Mouse (Mus musculus): ENCODE data around the gene Blm. TPM values are rescaled to one million over a fixed set of nuclear protein-coding genes. Genes with fewer than 3 reads are reported as not detected.

Blm gene
- polyA plus RNA-seq (2016; fragmentation: Nextera tagmentation; extraction: Ambion mirVana) = 54.7 and 55.9 TPM in 2 replicates

DNA sequence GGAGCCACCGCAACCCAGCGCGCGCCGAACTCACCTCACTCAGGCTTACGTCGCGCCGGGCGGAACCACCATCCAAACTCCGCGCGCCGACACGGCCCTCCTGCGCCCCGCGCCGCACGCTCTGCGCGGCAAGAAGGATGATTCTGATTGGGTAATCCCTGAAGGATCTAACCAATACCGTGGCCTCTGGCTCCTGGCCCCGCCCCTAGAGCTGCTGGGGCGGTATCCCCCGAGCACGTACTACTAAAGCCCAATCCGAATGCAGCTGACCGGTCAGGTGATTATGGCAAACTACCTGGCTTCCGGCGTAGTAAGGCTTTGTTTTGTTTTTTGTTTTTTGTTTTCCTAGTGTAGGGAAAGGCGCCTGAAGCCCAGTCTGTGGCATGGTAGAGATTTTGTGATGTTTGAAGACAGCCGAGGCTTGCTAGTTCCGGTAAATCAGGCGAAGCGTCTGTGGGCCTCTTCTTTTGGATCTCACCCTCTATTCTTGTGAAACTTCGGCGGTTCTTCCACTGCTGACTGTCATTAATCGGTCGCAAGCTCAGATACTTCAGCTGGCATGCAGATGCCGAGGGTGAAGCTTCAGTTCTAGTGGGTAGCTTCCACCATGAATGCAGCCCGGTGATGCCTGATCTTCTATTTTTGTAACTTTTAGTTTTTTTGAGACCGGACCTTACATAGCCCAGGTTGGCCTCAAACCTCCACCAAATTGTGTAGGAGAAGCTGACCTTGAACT, at the start of gene Blm:
Gene Blm, minus strand, starts transcription at position 111 of the 736 bp plus-strand sequence.
- Histone ChIP-seq H3K4me3 (peak within 1 kb of the TSS; percentile 85), H3K27ac (peak within 1 kb of the TSS; percentile 94), H3K9me3 (no peaks in the 10 kb centered on the region), H3K27me3 (ENCODE audit: poor library complexity, severe bottlenecking) (no peaks in the 10 kb centered on the region), H3K4me1 (peaks cover 21% of the 10 kb centered on the region), H3K36me3 (replicated peaks) (no peaks in the 10 kb centered on the region)
- peak; percentile 92 for DNase-seq (ENCODE audit: extremely low spot score, low spot score)
- under 1% methylated on average over 43 of the region's 43 CpGs for WGBS

- DNase-seq (ENCODE audit: extremely low spot score, low spot score) = peak; percentile 23
- H3K27ac ChIP-seq = no peak overlapping the region
- H3K4me1 ChIP-seq = peaks cover 31% of the 10 kb centered on the region
- H3K4me3 ChIP-seq = no peak overlapping the region
- H3K27me3 ChIP-seq (ENCODE audit: poor library complexity, severe bottlenecking) = 0 out of 2 replicates have a peak, but pooled peaks cover 4% of the 10 kb centered on the region
- 45% methylated on average over 6 of the region's 6 CpGs for WGBS
- H3K9me3 ChIP-seq = no peaks in the 10 kb centered on the region
- peaks cover 7% of the 10 kb centered on the region for H3K36me3 ChIP-seq (replicated peaks)
These were observed 49.1 kb upstream of the Blm start for GRCm38 (mm10) chr7:80583981-80584380.

GRCm38 (mm10) chr7:80582821-80583451, 48.0 kb upstream of the Blm start:
- H3K36me3 ChIP-seq (replicated peaks) = no peaks in the 10 kb centered on the region
- no peaks in the 10 kb centered on the region for H3K9me3 ChIP-seq
- WGBS = 80% methylated on average over 20 of the region's 20 CpGs
- H3K27ac ChIP-seq = no peak overlapping the region
- H3K27me3 ChIP-seq (ENCODE audit: poor library complexity, severe bottlenecking) = 0 out of 2 replicates have a peak, but pooled peaks cover 4% of the 10 kb centered on the region
- H3K4me3 ChIP-seq = no peak overlapping the region
- no peak for DNase-seq (ENCODE audit: extremely low spot score, low spot score)
- H3K4me1 ChIP-seq = peaks cover 29% of the 10 kb centered on the region

DNA sequence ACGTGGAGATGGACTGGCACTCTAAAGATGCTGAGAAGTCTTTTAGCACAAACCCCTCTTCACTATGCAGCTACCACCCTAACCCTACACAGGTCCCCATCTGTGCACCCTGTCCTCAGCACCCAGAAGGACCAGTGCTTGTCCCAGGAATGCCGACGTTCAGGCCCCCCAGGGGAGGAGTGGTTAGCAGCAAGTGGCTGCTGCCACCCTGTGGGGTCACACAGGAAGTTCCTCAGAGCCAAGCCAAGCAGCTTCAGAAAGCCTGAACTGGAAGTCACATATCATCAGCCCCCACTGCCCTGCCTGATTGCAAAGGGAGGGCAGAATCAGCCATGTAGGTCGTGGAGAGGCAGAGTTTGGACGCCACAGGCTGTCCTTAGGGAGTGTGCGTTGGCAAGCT, 45.4 kb upstream of the Blm start:
- no peaks in the 10 kb centered on the region for H3K36me3 ChIP-seq (replicated peaks)
- no peak overlapping the region for H3K27ac ChIP-seq
- no peak overlapping the region for H3K4me3 ChIP-seq
- H3K4me1 ChIP-seq = peaks cover 8% of the 10 kb centered on the region; the same call in 1 of the 2 replicates
- 41% methylated on average over 6 of the region's 6 CpGs for WGBS
- no peak for DNase-seq (ENCODE audit: extremely low spot score, low spot score)
- H3K27me3 ChIP-seq (ENCODE audit: poor library complexity, severe bottlenecking) = 0 out of 2 replicates have a peak, but pooled peaks cover under 1% of the 10 kb centered on the region
- no peaks in the 10 kb centered on the region for H3K9me3 ChIP-seq

DNA sequence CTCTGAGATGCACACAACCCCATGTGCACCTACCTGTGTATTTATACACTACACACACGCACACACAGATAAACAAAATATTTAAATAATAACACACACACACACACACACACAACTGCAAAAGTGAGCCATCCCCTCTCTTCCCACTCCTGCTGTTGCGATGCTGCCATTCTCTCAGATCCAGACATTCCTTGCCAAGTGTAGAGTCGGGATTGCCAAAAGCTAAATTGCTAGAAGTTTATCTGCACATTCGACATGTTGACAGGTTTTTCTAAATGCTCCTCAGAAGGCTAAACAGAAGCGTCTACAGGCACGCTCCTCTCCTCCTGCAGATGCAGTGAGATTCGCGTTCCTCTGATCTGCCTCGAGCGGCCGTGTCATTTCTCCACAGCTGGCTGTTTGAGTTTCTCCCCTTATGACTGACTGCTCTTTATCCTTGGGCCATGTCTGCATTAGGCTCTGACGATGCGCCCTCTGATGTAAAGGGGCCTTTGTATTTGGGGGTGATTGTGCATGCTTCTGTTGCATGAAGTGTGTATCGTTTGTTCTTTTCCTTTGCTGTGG, 42.6 kb upstream of the Blm start:
- H3K36me3 ChIP-seq (replicated peaks) = no peaks in the 10 kb centered on the region
- no peak for DNase-seq (ENCODE audit: extremely low spot score, low spot score)
- H3K4me1 ChIP-seq = no peaks in the 10 kb centered on the region
- H3K9me3 ChIP-seq = no peaks in the 10 kb centered on the region
- no peak overlapping the region for H3K27ac ChIP-seq
- WGBS = 79% methylated on average over 14 of the region's 14 CpGs
- H3K4me3 ChIP-seq = no peak overlapping the region
- H3K27me3 ChIP-seq (ENCODE audit: poor library complexity, severe bottlenecking) = no peaks in the 10 kb centered on the region; the same call in 1 of the 2 replicates

DNA sequence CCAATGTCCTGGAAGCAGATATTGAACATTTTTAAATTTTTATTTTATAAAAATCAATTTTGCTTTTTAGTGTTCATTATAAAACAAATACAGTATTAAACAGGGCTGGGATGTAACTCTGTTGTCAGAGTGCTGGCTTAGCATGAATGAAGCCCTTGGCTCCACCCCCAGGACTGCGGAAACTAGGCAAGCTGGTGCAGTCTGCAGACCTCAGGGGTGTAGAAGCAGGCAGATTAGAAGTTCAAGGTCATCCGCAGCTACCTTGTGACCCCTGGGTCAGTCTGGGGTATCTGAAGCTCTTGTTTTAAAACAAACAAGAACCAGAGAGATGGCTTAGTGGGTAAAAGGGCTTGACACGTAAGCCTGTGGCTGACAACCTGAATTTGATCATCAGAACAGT, 41.7 kb upstream of the Blm start:
- 75% methylated on average over 3 of the region's 3 CpGs for WGBS
- no peaks in the 10 kb centered on the region for H3K4me1 ChIP-seq

GRCm38 (mm10) chr7:80575750-80576149, 40.8 kb upstream of the Blm start:
- no peaks in the 10 kb centered on the region for H3K36me3 ChIP-seq (replicated peaks)
- no peaks in the 10 kb centered on the region; the same call in 1 of the 2 replicates for H3K27me3 ChIP-seq (ENCODE audit: poor library complexity, severe bottlenecking)
- no peak overlapping the region for H3K27ac ChIP-seq
- no peak overlapping the region for H3K4me3 ChIP-seq
- WGBS = 89% methylated on average over 9 of the region's 9 CpGs
- no peak for DNase-seq (ENCODE audit: extremely low spot score, low spot score)
- H3K9me3 ChIP-seq = no peaks in the 10 kb centered on the region
- H3K4me1 ChIP-seq = no peaks in the 10 kb centered on the region; the same call in 1 of the 2 replicates

More for the DNA sequence above, 41.7 kb upstream of the Blm start:
- Histone ChIP-seq H3K27ac (no peak overlapping the region), H3K9me3 (no peaks in the 10 kb centered on the region), H3K36me3 (replicated peaks) (no peaks in the 10 kb centered on the region), H3K4me3 (no peak overlapping the region), H3K27me3 (ENCODE audit: poor library complexity, severe bottlenecking) (no peaks in the 10 kb centered on the region; the same call in 1 of the 2 replicates)
- no peak for DNase-seq (ENCODE audit: extremely low spot score, low spot score)

DNA sequence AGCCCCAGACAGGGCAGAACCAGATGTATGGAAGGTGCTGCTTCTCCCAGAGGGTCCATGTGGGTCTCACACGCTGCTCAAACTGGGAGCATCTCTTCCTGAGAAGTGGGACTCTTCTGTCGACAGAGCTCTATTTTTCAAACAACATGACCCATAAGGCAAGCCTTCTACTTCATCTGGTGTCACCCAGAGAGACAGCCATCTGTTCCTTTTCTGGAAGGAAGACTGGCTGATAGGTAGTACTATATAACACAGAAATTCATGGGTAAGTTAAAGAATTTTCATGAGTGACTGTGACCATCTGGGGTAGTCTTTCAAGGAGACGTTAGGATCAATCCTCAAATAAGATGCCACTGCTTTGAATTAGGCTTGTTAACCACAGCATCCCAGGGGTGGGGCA, 38.2 kb upstream of the Blm start:
- no peak overlapping the region for H3K27ac ChIP-seq
- H3K4me3 ChIP-seq = no peak overlapping the region
- WGBS = 75% methylated on average over 3 of the region's 3 CpGs
- no peaks in the 10 kb centered on the region for H3K9me3 ChIP-seq
- H3K4me1 ChIP-seq = no peaks in the 10 kb centered on the region; the same call in 1 of the 2 replicates
- H3K27me3 ChIP-seq (ENCODE audit: poor library complexity, severe bottlenecking) = no peaks in the 10 kb centered on the region; the same call in 1 of the 2 replicates
- no peaks in the 10 kb centered on the region for H3K36me3 ChIP-seq (replicated peaks)
- DNase-seq (ENCODE audit: extremely low spot score, low spot score) = no peak

GRCm38 (mm10) chr7:80567982-80568381, 33.1 kb upstream of the Blm start:
- no peaks in the 10 kb centered on the region for H3K36me3 ChIP-seq (replicated peaks)
- H3K27ac ChIP-seq = no peak overlapping the region
- no peaks in the 10 kb centered on the region; the same call in 1 of the 2 replicates for H3K4me1 ChIP-seq
- 79% methylated on average over 8 of the region's 8 CpGs for WGBS
- DNase-seq (ENCODE audit: extremely low spot score, low spot score) = no peak
- H3K27me3 ChIP-seq (ENCODE audit: poor library complexity, severe bottlenecking) = no peaks in the 10 kb centered on the region; the same call in 1 of the 2 replicates
- H3K9me3 ChIP-seq = no peaks in the 10 kb centered on the region
- H3K4me3 ChIP-seq = no peak overlapping the region

GRCm38 (mm10) chr7:80561931-80562330, 27.0 kb upstream of the Blm start:
- no peak for DNase-seq (ENCODE audit: extremely low spot score, low spot score)
- WGBS = 67% methylated on average over 5 of the region's 5 CpGs
- Histone ChIP-seq H3K36me3 (replicated peaks) (no peaks in the 10 kb centered on the region), H3K9me3 (no peaks in the 10 kb centered on the region), H3K4me3 (no peak overlapping the region), H3K4me1 (peaks cover 12% of the 10 kb centered on the region), H3K27me3 (ENCODE audit: poor library complexity, severe bottlenecking) (no peaks in the 10 kb centered on the region), H3K27ac (no peak overlapping the region)

GRCm38 (mm10) chr7:80561271-80561670, 26.4 kb upstream of the Blm start:
- WGBS = 88% methylated on average over 9 of the region's 9 CpGs
- Histone ChIP-seq H3K27ac (no peak overlapping the region), H3K4me3 (no peak overlapping the region), H3K27me3 (ENCODE audit: poor library complexity, severe bottlenecking) (no peaks in the 10 kb centered on the region), H3K36me3 (replicated peaks) (no peaks in the 10 kb centered on the region), H3K9me3 (no peaks in the 10 kb centered on the region), H3K4me1 (peaks cover 12% of the 10 kb centered on the region)
- no peak for DNase-seq (ENCODE audit: extremely low spot score, low spot score)

DNA sequence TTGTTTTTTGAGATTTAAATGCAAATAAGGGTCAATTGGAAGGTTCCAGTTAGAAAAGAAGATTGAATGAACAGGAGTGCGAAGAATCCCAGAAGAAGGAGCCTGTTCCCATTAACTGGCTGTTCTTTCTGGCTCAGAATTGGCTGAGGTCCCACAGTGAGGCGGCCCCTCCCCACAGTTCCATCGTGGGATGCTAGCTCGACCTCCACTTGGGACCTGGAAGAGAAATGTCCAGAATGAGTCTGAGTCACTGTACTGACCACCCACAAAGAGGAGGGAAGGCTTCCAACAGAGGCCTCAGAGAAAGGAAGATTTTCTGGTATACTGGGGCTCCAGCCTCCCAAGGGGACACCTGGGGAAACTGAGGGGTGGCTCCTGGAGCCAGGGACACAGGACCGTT, 23.7 kb upstream of the Blm start:
- Histone ChIP-seq H3K9me3 (no peaks in the 10 kb centered on the region), H3K27me3 (ENCODE audit: poor library complexity, severe bottlenecking) (no peaks in the 10 kb centered on the region), H3K27ac (no peak overlapping the region), H3K4me1 (peaks cover 12% of the 10 kb centered on the region), H3K4me3 (no peak overlapping the region), H3K36me3 (replicated peaks) (no peaks in the 10 kb centered on the region)
- DNase-seq (ENCODE audit: extremely low spot score, low spot score) = no peak
- WGBS = 76% methylated on average over 5 of the region's 5 CpGs

DNA sequence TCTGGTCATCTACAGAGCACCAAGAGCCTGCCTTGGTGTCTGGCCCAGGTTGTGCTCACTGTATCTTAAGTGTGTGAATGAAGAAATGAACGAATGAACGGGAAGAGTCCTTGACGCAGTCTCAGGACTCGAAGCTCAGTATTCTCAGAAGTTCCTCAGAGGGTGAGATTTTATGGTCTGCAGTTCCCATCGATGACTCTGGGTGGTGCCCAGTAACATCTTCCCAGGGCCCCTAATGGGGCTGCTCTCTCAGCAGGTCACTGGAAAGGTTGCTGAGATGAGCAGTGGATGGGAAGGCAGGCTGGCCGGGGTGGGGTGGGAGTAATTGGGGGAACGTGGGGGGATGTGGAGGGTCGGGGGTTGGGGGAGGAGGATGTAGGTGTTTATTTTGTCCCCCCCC, 23.2 kb upstream of the Blm start:
- Histone ChIP-seq H3K4me1 (peaks cover 12% of the 10 kb centered on the region), H3K4me3 (no peak overlapping the region), H3K27me3 (ENCODE audit: poor library complexity, severe bottlenecking) (no peaks in the 10 kb centered on the region), H3K36me3 (replicated peaks) (no peaks in the 10 kb centered on the region), H3K9me3 (no peaks in the 10 kb centered on the region), H3K27ac (no peak overlapping the region)
- no peak for DNase-seq (ENCODE audit: extremely low spot score, low spot score)
- WGBS = 60% methylated on average over 8 of the region's 8 CpGs

Data from forebrain, embryonic 10.5 days (tissue).